Mouse (Mus musculus): ENCODE measurements around the gene Zfp423. TPM values are rescaled to one million over a fixed set of nuclear protein-coding genes. Genes with fewer than 3 reads are reported as not detected.

Gene Zfp423
- polyA plus RNA-seq, 1 experiment from 2014 or later, result 27.9 TPM

DNA sequence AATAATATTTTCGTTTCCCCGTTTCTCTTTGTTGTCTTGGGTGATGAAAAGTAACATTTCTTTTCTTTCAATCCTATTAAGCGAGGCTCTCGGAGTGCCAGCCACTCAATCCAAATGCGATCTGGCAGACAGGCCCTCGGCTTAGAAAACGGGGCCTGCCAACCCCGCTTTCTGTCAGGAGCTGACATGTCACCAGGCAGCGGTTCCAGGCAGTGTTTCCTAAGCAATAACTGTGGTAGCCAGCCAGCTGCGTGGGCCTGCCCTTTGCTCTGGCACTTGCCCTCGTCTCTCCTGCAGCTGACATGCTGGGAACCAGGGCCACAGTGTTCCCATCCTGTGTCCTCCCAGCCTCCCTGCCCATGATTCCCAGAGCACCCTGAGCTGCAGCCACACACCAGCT lies 221.5 kb downstream of the Zfp423 start:
- WGBS, result 15% methylated on average over 11 of the region's 11 CpGs
- Histone ChIP-seq H3K27me3 (replicated peaks; ENCODE audit: control insufficient read depth, insufficient read depth, low read length) (no peaks in the 10 kb centered on the region), H3K4me1 (ENCODE audit: control insufficient read depth, insufficient read depth, low read length) (peaks cover 31% of the 10 kb centered on the region), H3K9me3 (replicated peaks; ENCODE audit: control insufficient read depth, low read length) (no peaks in the 10 kb centered on the region), H3K4me3 (ENCODE audit: low read depth, low read length) (no peak overlapping the region), H3K27ac (ENCODE audit: low read depth, low read length) (peak overlapping the region; percentile 61; the same call in 1 of the 2 replicates), H3K4me2 (ENCODE audit: low read length) (no peak overlapping the region), H3K36me3 (ENCODE audit: control insufficient read depth, insufficient read depth, low read length) (no peaks in the 10 kb centered on the region), H3K9ac (ENCODE audit: low read length) (no peak overlapping the region)
- ATAC-seq (no peak), DNase-seq (ENCODE audit: low spot score) (peak; percentile 83)

GRCm38 (mm10) chr8:87734902-87735301 lies 224.5 kb downstream of the Zfp423 start:
- no peaks in the 10 kb centered on the region for H3K36me3 ChIP-seq (ENCODE audit: control insufficient read depth, insufficient read depth, low read length)
- WGBS, result 59% methylated on average over 4 of the region's 4 CpGs
- no peaks in the 10 kb centered on the region for H3K9me3 ChIP-seq (replicated peaks; ENCODE audit: control insufficient read depth, low read length)
- no peak overlapping the region for H3K27ac ChIP-seq (ENCODE audit: low read depth, low read length)
- H3K4me1 ChIP-seq (ENCODE audit: control insufficient read depth, insufficient read depth, low read length), result peaks cover 20% of the 10 kb centered on the region
- H3K27me3 ChIP-seq (replicated peaks; ENCODE audit: control insufficient read depth, insufficient read depth, low read length), result no peaks in the 10 kb centered on the region
- DNase-seq (ENCODE audit: low spot score) (no peak), ATAC-seq (no peak)
- H3K4me3 ChIP-seq (ENCODE audit: low read depth, low read length), result no peak overlapping the region
- H3K4me2 ChIP-seq (ENCODE audit: low read length), result no peak overlapping the region
- 0 out of 2 replicates have a peak overlapping the region, but pooled peaks have one; percentile 21 for H3K9ac ChIP-seq (ENCODE audit: low read length)

DNA sequence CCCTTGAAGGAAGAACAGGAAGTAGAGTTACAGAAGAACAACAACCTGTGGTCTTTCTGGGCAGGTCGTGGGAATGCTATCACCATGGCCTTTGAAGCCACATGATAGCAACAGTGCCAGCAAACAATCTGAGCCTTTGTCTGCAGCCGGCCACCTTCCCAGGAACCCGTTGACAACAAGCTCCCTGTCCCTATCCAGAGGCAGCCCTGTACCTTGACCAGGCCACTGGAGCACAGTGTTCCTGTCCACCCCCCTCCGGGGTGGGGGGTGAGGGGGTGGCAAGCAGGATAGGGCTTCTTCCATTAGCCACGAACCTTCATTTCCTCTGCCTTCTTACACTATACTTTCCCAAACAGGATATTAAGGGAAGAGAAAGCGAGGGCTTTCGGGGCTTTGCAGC lies 224.9 kb downstream of the Zfp423 start:
- Histone ChIP-seq H3K4me3 (ENCODE audit: low read depth, low read length) (no peak overlapping the region), H3K27ac (ENCODE audit: low read depth, low read length) (no peak overlapping the region), H3K36me3 (ENCODE audit: control insufficient read depth, insufficient read depth, low read length) (no peaks in the 10 kb centered on the region), H3K27me3 (replicated peaks; ENCODE audit: control insufficient read depth, insufficient read depth, low read length) (no peaks in the 10 kb centered on the region), H3K4me1 (ENCODE audit: control insufficient read depth, insufficient read depth, low read length) (peaks cover 20% of the 10 kb centered on the region), H3K4me2 (ENCODE audit: low read length) (no peak overlapping the region), H3K9me3 (replicated peaks; ENCODE audit: control insufficient read depth, low read length) (no peaks in the 10 kb centered on the region), H3K9ac (ENCODE audit: low read length) (no peak overlapping the region)
- ATAC-seq, result no peak
- 57% methylated on average over 7 of the region's 7 CpGs for WGBS
- DNase-seq (ENCODE audit: low spot score), result no peak

DNA sequence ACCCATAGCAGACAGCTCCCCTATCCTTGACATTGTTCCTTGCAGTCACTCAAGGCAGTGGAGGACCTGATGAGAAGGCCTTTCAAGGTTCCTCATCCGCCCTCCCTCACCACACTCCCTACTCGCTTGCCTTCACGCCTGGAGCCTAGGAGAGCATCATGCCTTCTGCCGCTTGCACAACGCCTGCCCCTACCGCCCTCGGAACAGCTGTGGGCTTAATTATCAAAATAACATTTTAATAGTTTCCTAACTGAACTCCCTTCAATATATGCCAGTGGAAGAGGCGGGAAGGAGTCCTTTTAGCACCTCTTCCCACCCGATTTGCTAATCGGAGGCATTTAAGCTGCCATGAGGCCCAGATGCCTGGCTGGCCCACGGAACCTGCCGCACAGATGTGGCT lies 228.3 kb downstream of the Zfp423 start:
- ATAC-seq (no peak), DNase-seq (ENCODE audit: low spot score) (no peak)
- H3K36me3 ChIP-seq (ENCODE audit: control insufficient read depth, insufficient read depth, low read length), result no peaks in the 10 kb centered on the region
- H3K27ac ChIP-seq (ENCODE audit: low read depth, low read length), result no peak overlapping the region
- no peak overlapping the region for H3K4me2 ChIP-seq (ENCODE audit: low read length)
- H3K4me3 ChIP-seq (ENCODE audit: low read depth, low read length), result no peak overlapping the region
- H3K27me3 ChIP-seq (replicated peaks; ENCODE audit: control insufficient read depth, insufficient read depth, low read length), result no peaks in the 10 kb centered on the region
- no peaks in the 10 kb centered on the region for H3K9me3 ChIP-seq (replicated peaks; ENCODE audit: control insufficient read depth, low read length)
- WGBS, result 89% methylated on average over 12 of the region's 12 CpGs
- peaks cover 10% of the 10 kb centered on the region for H3K4me1 ChIP-seq (ENCODE audit: control insufficient read depth, insufficient read depth, low read length)
- no peak overlapping the region for H3K9ac ChIP-seq (ENCODE audit: low read length)

DNA sequence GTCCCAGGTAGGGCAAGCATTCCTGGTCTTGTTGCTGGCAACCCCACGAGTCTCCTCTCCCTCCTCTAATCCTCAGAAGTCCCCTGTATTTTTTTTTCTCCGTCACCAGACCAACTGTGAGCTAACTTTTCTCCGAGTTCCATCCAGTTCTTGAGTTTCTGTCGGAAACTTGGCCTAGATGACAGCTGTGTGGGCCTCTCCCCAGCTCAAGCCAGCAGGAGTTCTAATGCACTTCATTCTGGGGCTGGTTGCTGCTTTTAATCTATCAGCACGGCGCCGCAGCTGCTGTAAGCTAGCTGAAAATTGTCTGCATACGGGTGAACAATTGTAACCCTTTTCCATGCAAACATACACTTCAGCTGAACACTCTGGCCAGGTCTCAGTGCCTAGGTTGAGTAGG lies 236.4 kb downstream of the Zfp423 start:
- Histone ChIP-seq H3K27me3 (replicated peaks; ENCODE audit: control insufficient read depth, insufficient read depth, low read length) (no peaks in the 10 kb centered on the region), H3K27ac (ENCODE audit: low read depth, low read length) (no peak overlapping the region), H3K4me3 (ENCODE audit: low read depth, low read length) (no peak overlapping the region), H3K36me3 (ENCODE audit: control insufficient read depth, insufficient read depth, low read length) (no peaks in the 10 kb centered on the region), H3K4me2 (ENCODE audit: low read length) (no peak overlapping the region), H3K4me1 (ENCODE audit: control insufficient read depth, insufficient read depth, low read length) (peaks cover 27% of the 10 kb centered on the region), H3K9ac (ENCODE audit: low read length) (no peak overlapping the region), H3K9me3 (replicated peaks; ENCODE audit: control insufficient read depth, low read length) (no peaks in the 10 kb centered on the region)
- DNase-seq (ENCODE audit: low spot score), result no peak
- WGBS, result 68% methylated on average over 8 of the region's 8 CpGs
- no peak for ATAC-seq

GRCm38 (mm10) chr8:87719137-87719815 lies 240.1 kb downstream of the Zfp423 start:
- no peaks in the 10 kb centered on the region for H3K36me3 ChIP-seq (ENCODE audit: control insufficient read depth, insufficient read depth, low read length)
- H3K27me3 ChIP-seq (replicated peaks; ENCODE audit: control insufficient read depth, insufficient read depth, low read length), result no peaks in the 10 kb centered on the region
- H3K4me1 ChIP-seq (ENCODE audit: control insufficient read depth, insufficient read depth, low read length), result peaks cover 49% of the 10 kb centered on the region
- ATAC-seq, result no peak
- H3K4me3 ChIP-seq (ENCODE audit: low read depth, low read length), result no peak overlapping the region
- H3K9ac ChIP-seq (ENCODE audit: low read length), result no peak overlapping the region
- H3K4me2 ChIP-seq (ENCODE audit: low read length), result no peak overlapping the region
- 40% methylated on average over 27 of the region's 27 CpGs for WGBS
- DNase-seq (ENCODE audit: low spot score), result no peak
- peak overlapping the region; percentile 29; the same call in 1 of the 2 replicates for H3K27ac ChIP-seq (ENCODE audit: low read depth, low read length)
- no peaks in the 10 kb centered on the region for H3K9me3 ChIP-seq (replicated peaks; ENCODE audit: control insufficient read depth, low read length)

GRCm38 (mm10) chr8:87717445-87717844 lies 241.9 kb downstream of the Zfp423 start:
- no peak for ATAC-seq
- H3K4me1 ChIP-seq (ENCODE audit: control insufficient read depth, insufficient read depth, low read length), result peaks cover 51% of the 10 kb centered on the region

DNA sequence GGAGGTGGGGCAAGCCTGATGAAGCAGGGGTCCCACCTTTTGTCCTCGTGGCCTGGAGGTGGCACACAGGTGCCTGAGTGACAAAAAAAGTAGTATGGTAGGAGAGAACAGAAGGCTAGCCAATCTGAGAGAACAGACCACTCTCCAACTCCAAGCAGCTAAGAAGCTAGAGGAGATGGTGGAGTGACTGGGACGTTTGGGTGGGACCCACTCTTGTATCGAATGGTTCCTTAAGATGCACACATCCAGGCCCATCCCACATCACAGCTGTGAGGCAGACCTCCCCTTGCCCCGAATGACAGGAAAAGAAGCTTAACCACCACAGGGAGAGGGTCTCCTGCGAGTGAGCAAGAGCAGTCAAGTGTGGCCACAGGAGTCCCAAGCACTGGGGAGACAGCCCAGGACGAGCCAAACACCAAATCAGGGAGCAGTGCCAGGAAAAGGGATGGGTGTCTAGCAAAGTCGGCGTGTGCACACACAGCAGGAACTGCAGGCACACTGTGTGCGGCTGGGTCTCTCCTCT lies 242.6 kb downstream of the Zfp423 start:
- Histone ChIP-seq H3K27me3 (replicated peaks; ENCODE audit: control insufficient read depth, insufficient read depth, low read length) (no peaks in the 10 kb centered on the region), H3K4me3 (ENCODE audit: low read depth, low read length) (0 out of 2 replicates have a peak overlapping the region, but pooled peaks have one; percentile 7), H3K9ac (ENCODE audit: low read length) (no peak overlapping the region), H3K9me3 (replicated peaks; ENCODE audit: control insufficient read depth, low read length) (no peaks in the 10 kb centered on the region), H3K4me2 (ENCODE audit: low read length) (peak overlapping the region; percentile 42), H3K36me3 (ENCODE audit: control insufficient read depth, insufficient read depth, low read length) (no peaks in the 10 kb centered on the region), H3K4me1 (ENCODE audit: control insufficient read depth, insufficient read depth, low read length) (peaks cover 56% of the 10 kb centered on the region), H3K27ac (ENCODE audit: low read depth, low read length) (peak overlapping the region; percentile 85)
- 14% methylated on average over 9 of the region's 9 CpGs for WGBS
- DNase-seq (ENCODE audit: low spot score) (no peak), ATAC-seq (peak; percentile 1; the same call in 1 of the 2 replicates)

More at GRCm38 (mm10) chr8:87717445-87717844, 241.9 kb downstream of the Zfp423 start:
- no peak overlapping the region for H3K9ac ChIP-seq (ENCODE audit: low read length)
- 58% methylated on average over 5 of the region's 5 CpGs for WGBS
- H3K27ac ChIP-seq (ENCODE audit: low read depth, low read length), result no peak overlapping the region
- H3K4me3 ChIP-seq (ENCODE audit: low read depth, low read length), result no peak overlapping the region
- peak; percentile 63 for DNase-seq (ENCODE audit: low spot score)
- no peak overlapping the region for H3K4me2 ChIP-seq (ENCODE audit: low read length)
- H3K9me3 ChIP-seq (replicated peaks; ENCODE audit: control insufficient read depth, low read length), result no peaks in the 10 kb centered on the region
- H3K27me3 ChIP-seq (replicated peaks; ENCODE audit: control insufficient read depth, insufficient read depth, low read length), result no peaks in the 10 kb centered on the region
- no peaks in the 10 kb centered on the region for H3K36me3 ChIP-seq (ENCODE audit: control insufficient read depth, insufficient read depth, low read length)
